Mouse (Mus musculus) cerebellum, adult 2 months (tissue): ENCODE measurements around the gene Atxn1. TPM values are rescaled to one million over a fixed set of nuclear protein-coding genes. Genes with fewer than 3 reads are reported as not detected.

ENCODE experiments used
- DNase-seq, 2 experiments: peaks; one replicate each; pipeline ENCODE4 v3.0.0; 2021
- H3K27ac ChIP-seq: fragments of 200-500 bp; 2 replicates; pipeline ENCODE4 v1.5.1; 2012; ENCODE audit warnings: low read length, control low read depth, inconsistent platforms; ENCODE audit not compliant: insufficient read depth
- H3K27me3 ChIP-seq: fragments of 200-500 bp; 2 replicates; pipeline ENCODE4 v1.6.1; 2012; ENCODE audit warnings: inconsistent platforms, mild to moderate bottlenecking, low read length, moderate library complexity; ENCODE audit not compliant: control insufficient read depth, insufficient read depth
- H3K4me1 ChIP-seq: fragments of 200-500 bp; 2 replicates; pipeline ENCODE4 v1.6.1; 2011; ENCODE audit warnings: low read length; ENCODE audit not compliant: control insufficient read depth, insufficient read depth
- H3K4me3 ChIP-seq: fragments of 200-500 bp; replicated peaks from 2 replicates; pipeline ENCODE3; 2011; ENCODE audit warnings: mild to moderate bottlenecking, low read depth, low read length, control low read depth; ENCODE audit not compliant: insufficient read depth
- CTCF ChIP-seq: fragments of 200-500 bp; IDR thresholded peaks from 2 replicates; pipeline ENCODE4 v1.5.1; 2011; ENCODE audit warnings: low read depth, mild to moderate bottlenecking, control low read depth, low read length, moderate library complexity, borderline replicate concordance; ENCODE audit not compliant: insufficient read depth
- POLR2A ChIP-seq: fragments of 200-500 bp; IDR thresholded peaks from 2 replicates; pipeline ENCODE4 v1.6.1; 2011; ENCODE audit warnings: low read length, control low read depth, borderline replicate concordance; ENCODE audit not compliant: insufficient read depth
- whole genome bisulfite sequencing: fragments of 180-500 bp; shearing (Covaris S2); methylation state at CpG from one replicate; pipeline ENCODE4 v1.1.7; 2018; 5-methylcytosine and 5-hydroxymethylcytosine counted together
- polyA plus RNA-seq: library from polyadenylated mRNA; depleted of rRNA; stranded (reverse); fragments of >200 nt; gene quantifications from 2 replicates; pipeline ENCODE4 v1.2.3, GENCODE M21; 2012

The Atxn1 gene
- polyA plus RNA-seq, 1 experiment: 16.9 TPM

- H3K4me1 ChIP-seq: no peaks in the 10 kb centered on the region
- H3K27ac ChIP-seq: no peak overlapping the region
- no peak for TF ChIP-seq POLR2A
- no peak for TF ChIP-seq CTCF
- H3K27me3 ChIP-seq: no peaks in the 10 kb centered on the region
- H3K4me3 ChIP-seq: no peak overlapping the region
- 94% methylated on average over 7 of the region's 7 CpGs for WGBS
- no peak for DNase-seq
These were observed 219.9 kb downstream of the Atxn1 start for GRCm38 (mm10) chr13:45744803-45745432.

GRCm38 (mm10) chr13:45743848-45744247, 221.0 kb downstream of the Atxn1 start:
- Histone ChIP-seq H3K4me3 (no peak overlapping the region), H3K27ac (no peak overlapping the region), H3K27me3 (no peaks in the 10 kb centered on the region), H3K4me1 (no peaks in the 10 kb centered on the region)
- DNase-seq: no peak
- 77% methylated on average over 7 of the region's 7 CpGs for WGBS
- TF ChIP-seq CTCF (no peak), POLR2A (no peak)

GRCm38 (mm10) chr13:45740369-45740768, 224.4 kb downstream of the Atxn1 start:
- 61% methylated on average over 12 of the region's 12 CpGs for WGBS
- Histone ChIP-seq H3K27ac (no peak overlapping the region), H3K4me3 (no peak overlapping the region), H3K27me3 (no peaks in the 10 kb centered on the region), H3K4me1 (no peaks in the 10 kb centered on the region)
- no peak for TF ChIP-seq POLR2A
- no peak for TF ChIP-seq CTCF
- DNase-seq: no peak

GRCm38 (mm10) chr13:45736241-45736640, 228.6 kb downstream of the Atxn1 start:
- Histone ChIP-seq H3K4me3 (no peak overlapping the region), H3K27ac (no peak overlapping the region), H3K4me1 (no peaks in the 10 kb centered on the region), H3K27me3 (no peaks in the 10 kb centered on the region)
- no peak for TF ChIP-seq POLR2A
- no peak for TF ChIP-seq CTCF
- DNase-seq: no peak
- 61% methylated on average over 4 of the region's 4 CpGs for WGBS

GRCm38 (mm10) chr13:45735802-45736201, 229.0 kb downstream of the Atxn1 start:
- 86% methylated on average over 3 of the region's 3 CpGs for WGBS
- H3K4me1 ChIP-seq: no peaks in the 10 kb centered on the region
- H3K27ac ChIP-seq: no peak overlapping the region
- DNase-seq: no peak
- H3K27me3 ChIP-seq: no peaks in the 10 kb centered on the region
- no peak overlapping the region for H3K4me3 ChIP-seq
- TF ChIP-seq CTCF: no peak
- TF ChIP-seq POLR2A: no peak

GRCm38 (mm10) chr13:45734531-45734930, 230.3 kb downstream of the Atxn1 start:
- Histone ChIP-seq H3K4me1 (no peaks in the 10 kb centered on the region), H3K27me3 (no peaks in the 10 kb centered on the region), H3K4me3 (no peak overlapping the region), H3K27ac (no peak overlapping the region)
- DNase-seq: no peak
- 96% methylated on average over 3 of the region's 3 CpGs for WGBS
- TF ChIP-seq CTCF: no peak
- TF ChIP-seq POLR2A: no peak

- 80% methylated on average over 6 of the region's 6 CpGs for WGBS
- no peaks in the 10 kb centered on the region for H3K27me3 ChIP-seq
- no peak overlapping the region for H3K4me3 ChIP-seq
- no peak for DNase-seq
- TF ChIP-seq CTCF (no peak), POLR2A (no peak)
- H3K27ac ChIP-seq: no peak overlapping the region
- H3K4me1 ChIP-seq: no peaks in the 10 kb centered on the region
These were observed 232.2 kb downstream of the Atxn1 start for GRCm38 (mm10) chr13:45732590-45732989.

- H3K4me3 ChIP-seq: no peak overlapping the region
- H3K4me1 ChIP-seq: peaks cover 5% of the 10 kb centered on the region; the same call in 1 of the 2 replicates
- peak in 1 of 2 experiments; percentile 37 for DNase-seq
- no peak overlapping the region for H3K27ac ChIP-seq
- TF ChIP-seq CTCF (no peak), POLR2A (no peak)
- H3K27me3 ChIP-seq: no peaks in the 10 kb centered on the region
These were observed 237.9 kb downstream of the Atxn1 start for GRCm38 (mm10) chr13:45726917-45727316.
